In genomic region chr16:24695062-24695461, GRCm38 (mm10) we compare ENCODE assay signal across 30 mouse cellular contexts.
DNase-seq lines count a peak whose midpoint lies in the region; ATAC-seq lines count a peak whose summit lies in the region.
"Had no signal": no experiment of that assay in that cellular context is flagged by ENCODE, and none has a peak within 500 bp of the region (broad histone marks: within the 10 kb centered on the region; RNA-seq: fewer than 3 reads in every experiment).

No protein-coding gene starts in this region.

- no peaks in the 10 kb centered on the region for H3K27me3 ChIP-seq in forebrain, embryonic 14.5 days (replicated peaks; ENCODE audit: control insufficient read depth, insufficient read depth, low read length)
- H3K27me3 ChIP-seq: embryonic facial prominence, embryonic 12.5 days; embryonic facial prominence, embryonic 15.5 days; forebrain, embryonic 12.5 days; heart, embryonic 13.5 days had no signal

- 90% methylated on average over 4 of the region's 4 CpGs for WGBS in forebrain, embryonic 14.5 days

- no peak overlapping the region for H3K9ac ChIP-seq in forebrain, embryonic 14.5 days (ENCODE audit: low read length)
- H3K9ac ChIP-seq: embryonic facial prominence, embryonic 12.5 days; embryonic facial prominence, embryonic 15.5 days; forebrain, embryonic 12.5 days; forebrain, postnatal 0 days; heart, embryonic 13.5 days; hindbrain, embryonic 14.5 days had no signal

- no peak overlapping the region for H3K4me2 ChIP-seq in forebrain, embryonic 14.5 days (ENCODE audit: low read length)
- H3K4me2 ChIP-seq: embryonic facial prominence, embryonic 12.5 days; embryonic facial prominence, embryonic 15.5 days; forebrain, embryonic 12.5 days; heart, embryonic 13.5 days; hindbrain, embryonic 14.5 days had no signal

- H3K36me3 ChIP-seq in forebrain, embryonic 14.5 days (ENCODE audit: control insufficient read depth, insufficient read depth, low read length): no peaks in the 10 kb centered on the region
- H3K36me3 ChIP-seq: embryonic facial prominence, embryonic 12.5 days; embryonic facial prominence, embryonic 15.5 days; forebrain, embryonic 12.5 days; heart, embryonic 13.5 days had no signal

- no peak overlapping the region for H3K27ac ChIP-seq in forebrain, embryonic 14.5 days (ENCODE audit: low read depth, low read length)
- H3K27ac ChIP-seq: embryonic facial prominence, embryonic 12.5 days; embryonic facial prominence, embryonic 15.5 days; forebrain, embryonic 12.5 days; gastrocnemius, adult 2 months; heart, adult 2 months; heart, embryonic 10.5 days; heart, embryonic 13.5 days; hindbrain, embryonic 14.5 days; hindbrain, postnatal 0 days had no signal

- no peak overlapping the region for H3K4me3 ChIP-seq in forebrain, embryonic 14.5 days (ENCODE audit: low read depth, low read length)
- H3K4me3 ChIP-seq: embryonic facial prominence, embryonic 12.5 days; embryonic facial prominence, embryonic 15.5 days; erythroblast, embryonic 14.5 days; forebrain, embryonic 12.5 days; gastrocnemius, adult 2 months; heart, adult 2 months; heart, embryonic 10.5 days; heart, embryonic 13.5 days had no signal

- H3K4me1 ChIP-seq in forebrain, embryonic 14.5 days (ENCODE audit: control insufficient read depth, insufficient read depth, low read length): no peaks in the 10 kb centered on the region
- H3K4me1 ChIP-seq: embryonic facial prominence, embryonic 12.5 days; embryonic facial prominence, embryonic 15.5 days; forebrain, embryonic 12.5 days; heart, embryonic 10.5 days; heart, embryonic 13.5 days had no signal

- DNase-seq in 3134 (ENCODE audit: extremely low read depth, insufficient read length, low spot score) (peak; percentile 21), 3T3-L1 (ENCODE audit: low read depth, low spot score) (peak; percentile 70)
- DNase-seq in Muller cell, postnatal 12 days (ENCODE audit: inconsistent ontology term): peak; percentile 87
- DNase-seq in brain, adult 2 months (ENCODE audit: low read depth, low spot score): peak; percentile 40
- DNase-seq in ovary, postnatal 14 days (ENCODE audit: low spot score): no peak
- DNase-seq in retina, postnatal 1 day: no peak
- DNase-seq in forebrain, embryonic 14.5 days (ENCODE audit: low spot score): no peak
- DNase-seq: adrenal gland, postnatal 10 days; adrenal gland, postnatal 36 days; cerebellum, adult 11 months; cerebellum, adult 2 months; cerebellum, adult 9-11 months; cerebellum, postnatal 25 days; forebrain, postnatal 0 days; gastrocnemius, adult 2 months; gastrocnemius, postnatal 14 days; heart, adult 2 months; heart, postnatal 14 days; heart, postnatal 4 days had no signal

- ATAC-seq in megakaryocyte, adult 5-6 weeks (ENCODE audit: poor library complexity, severe bottlenecking): no peak
- no peak for ATAC-seq in forebrain, embryonic 14.5 days
- ATAC-seq: forebrain, postnatal 0 days; hindbrain, postnatal 0 days; inflammation-experienced regulatory T-cells, adult 6 months; intestine, embryonic 16.5 days had no signal

- no peaks in the 10 kb centered on the region for H3K9me3 ChIP-seq in forebrain, embryonic 14.5 days (replicated peaks; ENCODE audit: control insufficient read depth, low read length)
- H3K9me3 ChIP-seq: embryonic facial prominence, embryonic 12.5 days; embryonic facial prominence, embryonic 15.5 days; forebrain, embryonic 12.5 days; heart, embryonic 10.5 days; heart, embryonic 13.5 days had no signal

Comparison
In these comparisons a context has a peak if more than half of its experiments do, and no peak if none do; other contexts are left out.
1. DNase-seq: peak in 3134 (single experiment), 3T3-L1 (single experiment), Muller cell, postnatal 12 days (single experiment) and brain, adult 2 months (single experiment); none in ovary, postnatal 14 days (single experiment), retina, postnatal 1 day (single experiment) and forebrain, embryonic 14.5 days (single experiment).